Mouse (Mus musculus) neural tube, embryonic 10.5 days (tissue): ENCODE data around the gene Rybp.
A peak's percentile ranks its signal among the peaks of the same experiment; 100 is the strongest.

Experiments used
- DNase-seq: peaks from one replicate; pipeline ENCODE4 v3.0.0-alpha.2; 2017; ENCODE audit warnings: low spot score; ENCODE audit errors: extremely low spot score

Rybp gene

GRCm38 (mm10) chr6:100287334-100288015 is at the start of gene Rybp:
Gene Rybp (minus strand): TSS chr6:100287485.
- DNase-seq, result peak; percentile 94

GRCm38 (mm10) chr6:100336591-100337148 is 49.4 kb upstream of the Rybp start:
- peak; percentile 48 for DNase-seq

GRCm38 (mm10) chr6:100335506-100336144 is 48.3 kb upstream of the Rybp start:
- DNase-seq, result peak; percentile 64

- no peak for DNase-seq
Measured at GRCm38 (mm10) chr6:100333745-100334144, 46.5 kb upstream of the Rybp start.

- DNase-seq, result no peak
Measured at GRCm38 (mm10) chr6:100332479-100332878, 45.2 kb upstream of the Rybp start.

- no peak for DNase-seq
Measured at GRCm38 (mm10) chr6:100331582-100331981, 44.3 kb upstream of the Rybp start.

- no peak for DNase-seq
Measured at GRCm38 (mm10) chr6:100331055-100331454, 43.8 kb upstream of the Rybp start.

- no peak for DNase-seq
Measured at GRCm38 (mm10) chr6:100329542-100329941, 42.3 kb upstream of the Rybp start.

GRCm38 (mm10) chr6:100327050-100327449 is 39.8 kb upstream of the Rybp start:
- DNase-seq, result no peak

GRCm38 (mm10) chr6:100323756-100324430 is 36.6 kb upstream of the Rybp start:
- no peak for DNase-seq

GRCm38 (mm10) chr6:100322561-100322960 is 35.3 kb upstream of the Rybp start:
- no peak for DNase-seq

- no peak for DNase-seq
Measured at GRCm38 (mm10) chr6:100322145-100322544, 34.9 kb upstream of the Rybp start.

- no peak for DNase-seq
Measured at GRCm38 (mm10) chr6:100314201-100314600, 26.9 kb upstream of the Rybp start.

- no peak for DNase-seq
Measured at GRCm38 (mm10) chr6:100311167-100311566, 23.9 kb upstream of the Rybp start.

- DNase-seq, result no peak
Measured at GRCm38 (mm10) chr6:100304831-100305230, 17.5 kb upstream of the Rybp start.

- no peak for DNase-seq
Measured at GRCm38 (mm10) chr6:100301410-100302108, 14.3 kb upstream of the Rybp start.

- DNase-seq, result no peak
Measured at GRCm38 (mm10) chr6:100300831-100301230, 13.5 kb upstream of the Rybp start.

GRCm38 (mm10) chr6:100298945-100299344 is 11.7 kb upstream of the Rybp start:
- DNase-seq, result no peak

GRCm38 (mm10) chr6:100297536-100297935 is 10.3 kb upstream of the Rybp start:
- no peak for DNase-seq

- no peak for DNase-seq
Measured at GRCm38 (mm10) chr6:100292411-100292810, 5.1 kb upstream of the Rybp start.

- DNase-seq, result no peak
Measured at GRCm38 (mm10) chr6:100289058-100289457, 1.8 kb upstream of the Rybp start.

- DNase-seq, result no peak
Measured at GRCm38 (mm10) chr6:100288730-100289035, 1.4 kb upstream of the Rybp start.
